Mouse (Mus musculus): ENCODE results near the gene Pip5k1b.
"Not testable (repeated sequence)": the region's sequence is repeated elsewhere in the genome, so short reads cannot be mapped to it uniquely, and the experiment has no call there.

Pip5k1b gene

GRCm38 (mm10) chr19:24555466-24555903, at the start of gene Pip5k1b:
Gene Pip5k1b (minus strand): TSS chr19:24555872.
- DNase-seq, result peak; percentile 80

- no peak for DNase-seq
These were observed 48.4 kb upstream of the Pip5k1b start for GRCm38 (mm10) chr19:24604105-24604504.

GRCm38 (mm10) chr19:24603431-24603830, 47.8 kb upstream of the Pip5k1b start:
- DNase-seq, result no peak

GRCm38 (mm10) chr19:24586726-24587125, 31.1 kb upstream of the Pip5k1b start:
- no peak for DNase-seq

GRCm38 (mm10) chr19:24585171-24585570, 29.5 kb upstream of the Pip5k1b start:
- DNase-seq, result no peak

GRCm38 (mm10) chr19:24583956-24584355, 28.3 kb upstream of the Pip5k1b start:
- no peak for DNase-seq

GRCm38 (mm10) chr19:24576125-24576524, 20.5 kb upstream of the Pip5k1b start:
- DNase-seq, result no peak

GRCm38 (mm10) chr19:24571756-24572181, 16.1 kb upstream of the Pip5k1b start:
- DNase-seq, result no peak

- no peak for DNase-seq
These were observed 15.3 kb upstream of the Pip5k1b start for GRCm38 (mm10) chr19:24570969-24571368.

- DNase-seq, result peak; percentile 33
These were observed 1.8 kb upstream of the Pip5k1b start for GRCm38 (mm10) chr19:24557456-24557855.

GRCm38 (mm10) chr19:24556585-24556966, 904 bp upstream of the Pip5k1b start:
- DNase-seq, result no peak

- peak; percentile 59 for DNase-seq
These were observed 372 bp upstream of the Pip5k1b start for GRCm38 (mm10) chr19:24555904-24556584.

- peak; percentile 31 for DNase-seq
These were observed 684 bp downstream of the Pip5k1b start for GRCm38 (mm10) chr19:24554911-24555465.

- peak; percentile 7 for DNase-seq
These were observed 1.2 kb downstream of the Pip5k1b start for GRCm38 (mm10) chr19:24554425-24554824.

- DNase-seq, result no peak
These were observed 2.2 kb downstream of the Pip5k1b start for GRCm38 (mm10) chr19:24553291-24554075.

GRCm38 (mm10) chr19:24552641-24553040, 3.0 kb downstream of the Pip5k1b start:
- not testable (repeated sequence) for DNase-seq

- no peak for DNase-seq
These were observed 4.3 kb downstream of the Pip5k1b start for GRCm38 (mm10) chr19:24551196-24551954.

GRCm38 (mm10) chr19:24550778-24551177, 4.9 kb downstream of the Pip5k1b start:
- no peak for DNase-seq

GRCm38 (mm10) chr19:24550016-24550415, 5.7 kb downstream of the Pip5k1b start:
- no peak for DNase-seq

GRCm38 (mm10) chr19:24548337-24548736, 7.3 kb downstream of the Pip5k1b start:
- no peak for DNase-seq

GRCm38 (mm10) chr19:24546153-24546552, 9.5 kb downstream of the Pip5k1b start:
- no peak for DNase-seq

GRCm38 (mm10) chr19:24543386-24544350, 12.0 kb downstream of the Pip5k1b start:
- no peak for DNase-seq

All from thymus, postnatal 25 days (tissue).